Mouse (Mus musculus): Measurements from ENCODE around the gene Cyp2b23.
"Not testable (repeated sequence)": the region's sequence is repeated elsewhere in the genome, so short reads cannot be mapped to it uniquely, and the experiment has no call there.

Cyp2b23 gene

GRCm38 (mm10) chr7:26686337-26686736 lies at the start of gene Cyp2b23:
Gene Cyp2b23, minus strand, starts transcription at chr7:26686437.
- in situ Hi-C loops (cut with MboI, MseI): no loop called here

GRCm38 (mm10) chr7:26711061-26711460 lies 24.8 kb upstream of the Cyp2b23 start:
- in situ Hi-C loops (cut with MboI, MseI): no loop called here

- in situ Hi-C loops (cut with MboI, MseI): no loop called here
These were observed 20.8 kb upstream of the Cyp2b23 start for GRCm38 (mm10) chr7:26707061-26707460.

DNA sequence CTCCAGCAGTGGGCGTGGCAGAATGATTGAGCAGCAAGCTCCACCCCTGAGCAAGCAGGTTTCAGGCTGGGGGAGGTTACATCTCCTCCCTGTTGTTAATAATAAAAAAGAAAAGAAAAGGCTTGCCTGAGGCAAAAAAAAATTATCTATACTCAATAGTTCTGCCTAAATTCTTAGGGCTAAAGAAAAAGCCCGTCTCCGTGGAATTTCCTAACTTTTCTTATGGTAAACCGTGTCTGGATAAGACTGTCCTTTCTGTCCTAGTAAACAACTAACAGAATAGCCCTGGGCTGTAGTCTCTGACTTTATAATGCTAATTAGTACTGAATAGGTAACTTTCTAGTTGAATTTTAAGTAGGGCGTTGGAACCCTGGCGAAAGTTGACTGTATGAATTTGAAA lies 20.0 kb upstream of the Cyp2b23 start:
- in situ Hi-C loops (cut with MboI, MseI): not testable (repeated sequence)

GRCm38 (mm10) chr7:26700151-26700550 lies 13.9 kb upstream of the Cyp2b23 start:
- in situ Hi-C loops (cut with MboI, MseI): no loop called here

DNA sequence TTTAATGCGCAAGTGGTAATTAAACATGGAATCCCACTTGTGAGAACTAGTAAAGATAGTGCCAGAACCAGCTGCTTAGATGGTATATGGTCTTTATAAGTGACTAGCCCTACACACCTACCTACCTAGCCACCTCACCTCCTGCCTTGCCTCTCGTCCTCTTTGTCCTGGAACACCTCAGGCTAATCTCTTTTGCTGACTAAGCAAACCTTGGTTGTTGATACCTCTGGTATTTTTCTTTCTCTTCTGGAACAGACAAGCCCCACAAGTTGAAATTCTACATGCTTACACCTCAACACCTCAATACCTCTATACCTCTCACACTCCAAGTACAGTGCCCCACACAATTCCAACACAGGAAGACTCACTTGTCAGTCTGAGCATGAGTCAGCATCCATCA lies 524 bp downstream of the Cyp2b23 start:
- in situ Hi-C loops (cut with MboI, MseI): no loop called here

DNA sequence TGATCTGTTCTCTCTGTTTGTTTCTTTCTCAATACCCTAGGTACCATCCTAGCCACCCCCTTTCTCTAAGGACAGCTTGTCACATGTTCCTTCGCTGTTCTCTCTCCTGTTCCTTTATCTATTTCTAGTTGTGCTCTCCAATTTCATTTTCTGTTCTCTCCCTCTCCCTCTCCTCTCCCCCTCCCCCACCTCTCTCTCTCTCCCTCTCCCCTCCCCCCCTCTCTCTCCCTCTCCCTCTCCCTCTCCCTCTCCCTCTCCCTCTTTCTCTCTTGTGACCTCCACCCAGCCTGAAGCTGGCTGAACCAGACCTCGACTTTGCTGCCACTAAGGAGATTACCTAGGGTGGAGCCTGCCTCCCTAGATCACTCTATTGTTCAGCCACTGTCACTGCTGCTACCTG lies 18.8 kb downstream of the Cyp2b23 start:
- in situ Hi-C loops (cut with MboI, MseI): not testable (repeated sequence)

- in situ Hi-C loops (cut with MboI, MseI): no loop called here
These were observed 20.2 kb downstream of the Cyp2b23 start for GRCm38 (mm10) chr7:26666011-26666410.

DNA sequence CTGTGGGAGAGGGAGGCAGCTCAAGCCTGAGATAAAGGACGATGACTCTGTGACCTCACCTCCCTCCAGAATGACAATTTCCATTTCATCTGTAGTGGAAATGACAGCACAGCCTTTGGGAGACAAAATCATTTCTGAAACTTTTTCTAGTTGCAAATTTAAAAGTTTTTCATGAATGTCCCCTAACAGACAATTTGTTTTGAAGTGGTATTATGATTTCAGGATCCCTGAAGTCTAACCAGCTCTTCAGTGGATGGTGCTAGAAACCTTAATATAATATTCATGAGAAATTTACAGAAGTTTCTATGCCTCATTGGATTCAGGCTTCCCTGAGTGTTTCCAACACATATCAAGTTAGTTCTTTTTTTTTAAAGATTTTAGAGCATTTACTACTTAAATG lies 67.9 kb downstream of the Cyp2b23 start, which contains the start of gene Vmn1r185:
Vmn1r185 (minus strand) TSS at position 101 of the 400 bp plus-strand sequence.
- in situ Hi-C loops (cut with MboI, MseI): loop anchor here (5.0 kb wide), 1 partner anchor 356 kb away; the partner anchor contains the start of gene Vmn1r184

Measured in T-helper 2 cell (primary cell).